Mouse (Mus musculus): ENCODE data around the gene Nrxn2. TPM values are rescaled to one million over a fixed set of nuclear protein-coding genes. Genes with fewer than 3 reads are reported as not detected.

The Nrxn2 gene
- total and polyA plus RNA-seq, 3 experiments = 0.20 to 0.71 (median 0.30) TPM

DNA sequence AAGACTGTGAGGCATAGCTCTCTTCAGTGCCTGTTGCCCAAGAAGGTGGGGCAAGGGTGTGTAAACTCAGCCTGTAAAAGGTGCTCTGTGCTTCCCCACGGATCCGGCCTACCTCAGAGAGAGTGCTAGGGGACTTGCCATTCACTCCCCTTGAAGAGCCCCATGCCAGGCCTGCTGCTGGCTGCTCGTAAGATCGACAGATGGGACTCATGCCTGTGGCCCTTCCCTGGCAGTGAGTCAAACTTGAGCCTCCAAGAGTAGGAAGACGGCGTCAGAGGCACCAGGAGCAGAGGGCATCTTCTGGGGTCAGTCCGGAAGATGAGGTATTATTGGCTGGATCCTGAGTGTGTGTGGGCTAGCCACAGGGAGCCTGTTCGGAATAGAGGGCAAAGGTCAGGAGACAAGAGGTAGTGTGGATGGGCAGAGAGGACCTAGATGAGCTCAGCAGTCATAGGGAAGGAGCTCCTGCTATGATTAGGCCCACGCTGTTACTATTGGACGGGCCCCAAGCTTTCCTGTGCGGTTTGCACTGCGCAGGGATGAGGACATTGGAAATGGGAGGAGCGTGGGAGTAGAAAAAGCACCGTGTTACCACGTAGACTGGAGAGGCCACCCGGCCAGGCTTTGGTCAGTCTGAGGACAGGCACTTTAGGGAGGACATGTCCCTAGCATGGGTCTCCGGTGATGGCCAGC lies 109.5 kb downstream of the Nrxn2 start:
- Histone ChIP-seq H3K27ac (ENCODE audit: insufficient read depth, low read depth) (no peak overlapping the region), H3K9me3 (replicated peaks; ENCODE audit: low read length) (peaks cover 3% of the 10 kb centered on the region), H3K36me3 (replicated peaks in 1 of 2; ENCODE audit: control insufficient read depth in 1 of 2, insufficient read depth in 1 of 2, low read length in 1 of 2) (no peaks in the 10 kb centered on the region), H3K9ac (ENCODE audit: insufficient read depth, low read depth) (no peak overlapping the region), H3K4me2 (ENCODE audit: insufficient read depth, low read depth, poor library complexity, severe bottlenecking) (no peak overlapping the region), H3K4me1 (ENCODE audit: control insufficient read depth in 1 of 2, insufficient read depth in 2 of 2) (peaks cover 0 to 9% of the 10 kb centered on the region in 2 experiments; a peak in 1 of 4 replicates), H3K4me3 (replicated peaks in 1 of 3; ENCODE audit: low read depth in 2 of 3, low read length in 2 of 3, poor library complexity in 1 of 3) (no peak overlapping the region), H3K27me3 (replicated peaks) (peaks cover 5% of the 10 kb centered on the region), H3K79me2 (replicated peaks; ENCODE audit: control insufficient read depth, extremely low read depth, insufficient read depth, poor library complexity, severe bottlenecking) (no peaks in the 10 kb centered on the region)
- in situ Hi-C loops (cut with MboI; ENCODE audit: low pct_ligation_motif_present, low pct_unique_long_range_greater_than_20kb, low sequenced_read_pairs) = no loop called here
- no peak for TF ChIP-seq MEF2A (IDR thresholded peaks at IDR 0.05; ENCODE audit: borderline replicate concordance, low read depth, low read length)
- TF ChIP-seq POLR2A (IDR thresholded peaks at IDR 0.05; ENCODE audit: low read depth, low read length) = no peak
- no peak for TF ChIP-seq SMC3 (IDR thresholded peaks at IDR 0.05; ENCODE audit: low read depth, low read length)
- no peak for TF ChIP-seq SIN3A (IDR thresholded peaks at IDR 0.05; ENCODE audit: low read length)
- no peak for TF ChIP-seq ZC3H11A (IDR thresholded peaks at IDR 0.05; ENCODE audit: low read depth, low read length)
- no peak for TF ChIP-seq ZNF384 (IDR thresholded peaks at IDR 0.05; ENCODE audit: low read depth, low read length)
- no peak for TF ChIP-seq TBP (conservative IDR thresholded peaks at IDR 0.05; ENCODE audit: low read depth, low read length)
- no peak for TF ChIP-seq KAT2A (IDR thresholded peaks at IDR 0.05; ENCODE audit: insufficient replicate concordance, low read length)
- no peak for TF ChIP-seq MXI1 (IDR thresholded peaks at IDR 0.05; ENCODE audit: low read depth, low read length)
- TF ChIP-seq HCFC1 (IDR thresholded peaks at IDR 0.05; ENCODE audit: low read depth, low read length) = no peak
- no peak for TF ChIP-seq NRF1 (IDR thresholded peaks at IDR 0.05; ENCODE audit: low read depth, low read length)
- TF ChIP-seq MAZ (IDR thresholded peaks at IDR 0.05; ENCODE audit: low read depth, low read length) = no peak
- TF ChIP-seq EP300 (IDR thresholded peaks at IDR 0.05; ENCODE audit: low read length) = no peak
- TF ChIP-seq BHLHE40 (IDR thresholded peaks at IDR 0.05; ENCODE audit: low read depth, low read length) = no peak
- TF ChIP-seq PAX5 (IDR thresholded peaks at IDR 0.05; ENCODE audit: low read length) = no peak
- TF ChIP-seq IRF4 (IDR thresholded peaks at IDR 0.05; ENCODE audit: low read depth, low read length) = no peak
- TF ChIP-seq E2F4 (IDR thresholded peaks at IDR 0.05; ENCODE audit: insufficient replicate concordance, low read depth, low read length) = no peak
- no peak for TF ChIP-seq USF2 (conservative IDR thresholded peaks at IDR 0.05; ENCODE audit: low read depth, low read length)
- no peak for TF ChIP-seq CHD1 (IDR thresholded peaks at IDR 0.05; ENCODE audit: low read depth, low read length)
- TF ChIP-seq MYC (IDR thresholded peaks at IDR 0.05; ENCODE audit: low read depth, low read length) = no peak
- dilution Hi-C loops (cut with MboI; ENCODE audit: extremely low pct_ligation_motif_present, extremely low pct_unique_long_range_greater_than_20kb, low sequenced_read_pairs) = no loop called here
- DNase-seq (ENCODE audit: extremely low read depth) = no peak

All from CH12.LX (cell line).